Mouse (Mus musculus) brain, embryonic 14.5 days (tissue): ENCODE results near the gene Tbxa2r.

Experiments used
- CTCF ChIP-seq: fragments of 200-500 bp; IDR thresholded peaks from 2 replicates; pipeline ENCODE4 v1.5.1; 2012; ENCODE audit warnings: inconsistent platforms, mild to moderate bottlenecking, moderate library complexity, borderline replicate concordance; ENCODE audit not compliant: insufficient read depth, insufficient read length; ENCODE audit errors: extremely low read depth
- POLR2A ChIP-seq: fragments of 200-500 bp; IDR thresholded peaks from 2 replicates; pipeline ENCODE4 v1.6.1; 2012; ENCODE audit warnings: mild to moderate bottlenecking, inconsistent platforms, borderline replicate concordance; ENCODE audit not compliant: poor library complexity, insufficient read depth, insufficient read length, severe bottlenecking; ENCODE audit errors: extremely low read depth

GRCm38 (mm10) chr10:81363436-81364346, 35.2 kb downstream of the Tbxa2r start:
- TF ChIP-seq CTCF (no peak), POLR2A (no peak)
